Mouse (Mus musculus) liver, embryonic 14.5 days (tissue): ENCODE data around the gene Tacc2.

Source experiments
- CTCF ChIP-seq: IDR thresholded peaks from 2 replicates; pipeline ENCODE4 v1.5.1; 2016; ENCODE audit warnings: antibody characterized with exemption, low read depth, control low read depth
- EP300 ChIP-seq: IDR thresholded peaks from 2 replicates; pipeline ENCODE4 v1.6.1; 2016; ENCODE audit warnings: antibody characterized with exemption, low read depth

DNA sequence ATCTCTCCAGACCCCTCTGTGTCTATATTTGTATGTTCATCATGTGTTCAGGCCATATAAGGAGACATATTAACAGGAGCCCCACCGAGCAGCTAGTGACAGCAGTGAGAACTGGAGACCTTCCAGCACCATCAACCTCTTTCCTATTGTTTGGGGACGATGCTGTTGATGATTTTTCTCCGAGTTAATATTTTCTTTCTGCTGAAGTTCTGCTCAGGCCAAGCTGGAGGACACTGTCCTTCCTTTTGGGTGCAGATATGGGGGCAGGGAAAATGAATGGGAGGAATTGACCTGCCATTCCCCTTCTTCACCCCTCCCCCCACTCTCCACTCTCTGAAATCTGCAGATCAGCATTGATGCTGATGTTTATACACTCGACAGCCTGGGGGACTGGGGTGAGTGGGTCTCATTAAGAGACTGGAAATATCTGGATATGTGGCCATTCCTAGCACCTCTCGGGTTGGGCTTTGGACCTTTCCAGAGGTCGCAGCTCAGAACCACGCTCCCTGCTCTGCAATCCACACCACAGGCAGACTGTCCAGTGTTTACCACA, 91.6 kb downstream of the Tacc2 start:
- TF ChIP-seq EP300, result no peak
- no peak for TF ChIP-seq CTCF
